Mouse (Mus musculus) forebrain, postnatal 0 days (tissue): ENCODE measurements around the gene Klhdc7a. TPM values are rescaled to one million over a fixed set of nuclear protein-coding genes. Genes with fewer than 3 reads are reported as not detected.

Experiments used
- ATAC-seq: fragments of 200-750 bp; cut with Nextera tagmentation; 2 replicates; pipeline ENCODE4 v1.8.0; 2017; ENCODE audit warnings: mild to moderate bottlenecking, moderate library complexity
- DNase-seq: peaks from one replicate; pipeline ENCODE4 v3.0.0-alpha.2; 2015
- H3K27ac ChIP-seq: fragments of 300-500 bp; sonication (generic); 2 replicates; pipeline ENCODE4 v1.5.1; 2014; ENCODE audit warnings: low read depth, mild to moderate bottlenecking, antibody characterized with exemption, low read length, moderate library complexity, mixed read lengths
- H3K27me3 ChIP-seq: fragments of 300-500 bp; sonication (generic); 2 replicates; pipeline ENCODE4 v1.6.1; 2014; ENCODE audit warnings: mild to moderate bottlenecking, low read length, mixed read lengths; ENCODE audit not compliant: insufficient read depth
- H3K36me3 ChIP-seq: fragments of 300-500 bp; sonication (generic); 2 replicates; pipeline ENCODE4 v1.6.1; 2014; ENCODE audit warnings: mild to moderate bottlenecking, moderate library complexity; ENCODE audit not compliant: insufficient read depth
- H3K4me1 ChIP-seq: fragments of 300-500 bp; sonication (generic); 2 replicates; pipeline ENCODE4 v1.6.1; 2014; ENCODE audit warnings: antibody characterized with exemption; ENCODE audit not compliant: insufficient read depth
- H3K4me2 ChIP-seq: fragments of 300-500 bp; sonication (generic); 2 replicates; pipeline ENCODE4 v1.6.1; 2014; ENCODE audit warnings: low read depth, mild to moderate bottlenecking, moderate library complexity
- H3K4me3 ChIP-seq: fragments of 300-500 bp; sonication (generic); 2 replicates; pipeline ENCODE4 v1.5.1; 2014; ENCODE audit warnings: low read depth, low read length, mixed read lengths
- H3K9ac ChIP-seq: fragments of 300-500 bp; sonication (generic); 2 replicates; pipeline ENCODE4 v1.6.1; 2014; ENCODE audit warnings: mild to moderate bottlenecking
- H3K9me3 ChIP-seq: fragments of 300-500 bp; sonication (generic); 2 replicates; pipeline ENCODE4 v1.6.1; 2016; ENCODE audit warnings: low read length
- CTCF ChIP-seq: sonication (generic); IDR thresholded peaks from 2 replicates; pipeline ENCODE4 v1.5.1; 2016; ENCODE audit warnings: antibody characterized with exemption, control low read depth, low read depth
- WGBS: fragments of 180-500 bp; shearing (Covaris S2); extraction: QIAGEN DNeasy Blood & Tissue Kit; methylation state at CpG from one replicate; pipeline ENCODE4 v1.1.7; 2014; 5-methylcytosine and 5-hydroxymethylcytosine counted together
- polyA plus RNA-seq: library from polyadenylated mRNA; unstranded; fragments of >200 nt; fragmentation: Nextera tagmentation; extraction: Ambion mirVana; gene quantifications from 2 replicates; pipeline ENCODE4 v1.2.1, GENCODE M21; 2015
- total RNA-seq: library from RNA; depleted of rRNA; stranded (reverse); fragments of >200 nt; gene quantifications from 2 replicates; pipeline ENCODE4 v1.2.3, GENCODE M21; 2014

Klhdc7a gene
- total and polyA plus RNA-seq, 2 experiments from 2014 or later, result 0.27 to 1.0 TPM

- no peak overlapping the region for H3K9ac ChIP-seq
- no peak overlapping the region for H3K4me3 ChIP-seq
- H3K4me1 ChIP-seq, result no peaks in the 10 kb centered on the region
- H3K4me2 ChIP-seq, result no peak overlapping the region
- no peaks in the 10 kb centered on the region for H3K9me3 ChIP-seq
- no peaks in the 10 kb centered on the region for H3K27me3 ChIP-seq
- WGBS, result 84% methylated on average over 2 of the region's 2 CpGs
- DNase-seq (no peak), ATAC-seq (no peak)
- H3K36me3 ChIP-seq, result no peaks in the 10 kb centered on the region
- 0 out of 2 replicates have a peak, but pooled peaks have one; percentile 7 for TF ChIP-seq CTCF
- H3K27ac ChIP-seq, result no peak overlapping the region
Measured at GRCm38 (mm10) chr4:139941831-139942230, 26.0 kb downstream of the Klhdc7a start.

GRCm38 (mm10) chr4:139935557-139935956 lies 32.3 kb downstream of the Klhdc7a start:
- H3K9ac ChIP-seq, result no peak overlapping the region
- no peak overlapping the region for H3K4me2 ChIP-seq
- DNase-seq (no peak), ATAC-seq (no peak)
- no peak overlapping the region for H3K4me3 ChIP-seq
- no peak for TF ChIP-seq CTCF
- no peak overlapping the region for H3K27ac ChIP-seq
- WGBS, result 81% methylated on average over 3 of the region's 3 CpGs
- no peaks in the 10 kb centered on the region for H3K9me3 ChIP-seq
- peaks cover 13% of the 10 kb centered on the region for H3K4me1 ChIP-seq
- no peaks in the 10 kb centered on the region for H3K27me3 ChIP-seq
- no peaks in the 10 kb centered on the region for H3K36me3 ChIP-seq

GRCm38 (mm10) chr4:139932970-139933801 lies 34.6 kb downstream of the Klhdc7a start:
- Histone ChIP-seq H3K4me1 (peaks cover 13% of the 10 kb centered on the region), H3K36me3 (no peaks in the 10 kb centered on the region), H3K9me3 (no peaks in the 10 kb centered on the region), H3K4me3 (no peak overlapping the region), H3K27ac (peak overlapping the region; percentile 86), H3K9ac (no peak overlapping the region), H3K27me3 (no peaks in the 10 kb centered on the region), H3K4me2 (peak overlapping the region; percentile 22; the same call in 1 of the 2 replicates)
- peak; percentile 90 for DNase-seq
- WGBS, result 32% methylated on average over 18 of the region's 18 CpGs
- TF ChIP-seq CTCF, result no peak
- ATAC-seq, result peak; percentile 78

- Histone ChIP-seq H3K4me3 (no peak overlapping the region), H3K27ac (peak overlapping the region; percentile 86), H3K36me3 (no peaks in the 10 kb centered on the region), H3K4me1 (peaks cover 14% of the 10 kb centered on the region), H3K9ac (no peak overlapping the region), H3K27me3 (no peaks in the 10 kb centered on the region), H3K4me2 (peak overlapping the region; percentile 23), H3K9me3 (no peaks in the 10 kb centered on the region)
- no peak for TF ChIP-seq CTCF
- 9% methylated on average over 12 of the region's 12 CpGs for WGBS
- ATAC-seq, result peak; percentile 74
- DNase-seq, result peak; percentile 82
Measured at GRCm38 (mm10) chr4:139931790-139932510, 35.9 kb downstream of the Klhdc7a start.

- DNase-seq, result peak; percentile 17
- H3K9ac ChIP-seq, result 0 out of 2 replicates have a peak overlapping the region, but pooled peaks have one; percentile 14
- H3K4me2 ChIP-seq, result no peak overlapping the region; the same call in 1 of the 2 replicates
- 35% methylated on average over 7 of the region's 7 CpGs for WGBS
- no peak for ATAC-seq
- H3K27me3 ChIP-seq, result no peaks in the 10 kb centered on the region
- H3K4me3 ChIP-seq, result no peak overlapping the region
- H3K4me1 ChIP-seq, result peaks cover 21% of the 10 kb centered on the region
- 0 out of 2 replicates have a peak overlapping the region, but pooled peaks have one; percentile 66 for H3K27ac ChIP-seq
- no peak for TF ChIP-seq CTCF
- no peaks in the 10 kb centered on the region for H3K9me3 ChIP-seq
- H3K36me3 ChIP-seq, result no peaks in the 10 kb centered on the region
Measured at GRCm38 (mm10) chr4:139930885-139931284, 36.9 kb downstream of the Klhdc7a start.

- Histone ChIP-seq H3K9me3 (no peaks in the 10 kb centered on the region), H3K9ac (peak overlapping the region; percentile 40), H3K4me2 (peak overlapping the region; percentile 49), H3K27me3 (no peaks in the 10 kb centered on the region), H3K4me3 (peak overlapping the region; percentile 28), H3K27ac (peak overlapping the region; percentile 92), H3K36me3 (no peaks in the 10 kb centered on the region), H3K4me1 (peaks cover 16% of the 10 kb centered on the region)
- no peak for TF ChIP-seq CTCF
- DNase-seq (peak; percentile 90), ATAC-seq (peak; percentile 90)
- 2% methylated on average over 11 of the region's 11 CpGs for WGBS
Measured at GRCm38 (mm10) chr4:139926161-139926561, 41.7 kb downstream of the Klhdc7a start.
